Mouse (Mus musculus) adrenal gland, adult 2 months (tissue): ENCODE measurements around the gene Ripply3. TPM values are rescaled to one million over a fixed set of nuclear protein-coding genes. Genes with fewer than 3 reads are reported as not detected.

ENCODE experiments used
- DNase-seq: peaks from one replicate; pipeline ENCODE4 v3.0.0; 2021
- long read RNA-seq: library from polyadenylated mRNA; stranded (forward); transcript quantifications from one replicate; pipeline ENCODE4 v2.0.0, GENCODE M21; 2021
- polyA plus RNA-seq: library from polyadenylated mRNA; depleted of rRNA; stranded (reverse); fragments of >200 nt; gene quantifications from 2 replicates; pipeline ENCODE4 v1.2.3, GENCODE M21; 2012; rRNA removed
- total RNA-seq, 2 experiments: library from RNA; stranded (reverse); gene quantifications; 2 replicates each; pipeline ENCODE4 v1.2.3; 2021

Gene Ripply3
- total RNA-seq, result 1 to 10 TPM; 4.1 to 7.5 TPM
- polyA plus RNA-seq, result 2.4 and 3.0 TPM in 2 replicates
- long read RNA-seq, transcript Ripply3-201 (4 exons, 1,531 nt), result major isoform, 9 of 10 reads
- long read RNA-seq, partial matches to known transcripts, result 0 of 10 reads
- long read RNA-seq, other reads (novel, unspliced or antisense), result 1 of 10 reads

DNA sequence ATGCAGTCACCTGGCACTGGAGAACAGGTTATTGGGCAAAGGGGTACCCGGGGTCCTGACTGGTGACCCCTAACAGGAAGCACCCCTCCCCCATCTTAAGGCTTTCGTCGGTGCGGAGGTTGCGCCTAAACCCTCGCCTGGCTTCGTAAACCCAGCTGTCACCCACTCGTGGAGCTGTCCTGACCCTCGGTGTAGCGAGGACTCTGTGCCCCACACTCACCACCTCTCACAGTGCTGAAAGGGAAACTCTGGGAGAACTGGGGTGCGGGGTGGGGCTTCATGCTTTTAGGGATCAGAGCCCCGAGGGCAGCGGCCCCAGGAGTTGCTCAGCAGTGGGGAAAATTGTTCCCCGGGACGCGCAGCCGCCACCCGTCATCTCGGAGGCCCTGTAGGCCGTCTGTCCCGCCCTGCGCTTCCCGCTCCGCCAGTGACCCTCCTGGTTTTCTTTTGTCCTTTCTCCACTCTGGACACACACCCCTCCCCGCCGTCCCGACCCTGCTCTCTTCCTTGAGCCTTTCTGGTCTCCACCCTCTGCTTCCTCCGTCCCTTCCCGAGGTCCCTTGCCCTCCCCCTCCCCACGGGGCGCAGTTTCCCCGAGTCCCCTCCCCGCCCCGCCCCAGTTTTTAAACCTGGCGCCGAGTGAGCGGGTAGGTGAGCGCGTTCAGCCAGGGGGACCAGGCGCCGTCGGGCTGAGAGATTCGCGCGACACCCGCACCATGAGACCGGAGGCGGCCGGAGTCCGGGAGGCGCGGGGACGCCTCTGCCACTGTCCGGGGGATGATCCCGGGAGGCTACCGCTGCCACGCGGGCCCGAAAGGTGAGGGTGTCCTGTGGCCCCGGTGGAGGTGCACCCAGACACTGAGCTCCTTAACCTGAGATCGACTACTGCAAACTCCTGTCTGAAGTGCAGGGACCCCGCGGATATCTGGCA is at the start of gene Ripply3:
Gene Ripply3 (plus strand): TSS at position 640 of the 931 bp plus-strand sequence.
- peak; percentile 82 for DNase-seq

DNA sequence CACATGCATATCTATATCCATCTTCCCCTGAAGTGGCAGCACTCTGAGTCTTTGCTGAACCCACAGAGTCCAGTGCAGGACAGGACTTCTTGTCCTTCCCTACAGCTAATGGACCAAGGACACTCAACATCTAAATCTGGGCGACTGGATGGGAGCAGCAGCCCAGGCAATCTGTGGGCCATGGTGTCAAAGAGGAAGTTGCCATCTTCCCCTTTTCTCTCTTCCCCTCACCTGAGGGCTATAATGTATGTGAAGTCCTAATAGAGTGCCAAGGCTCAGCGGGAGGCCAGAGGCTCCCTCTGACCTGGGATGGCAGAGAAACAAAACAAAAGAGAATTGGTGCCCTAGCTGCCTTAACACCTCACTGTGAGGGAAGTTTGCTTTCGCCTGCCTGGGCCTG is 44.2 kb upstream of the Ripply3 start:
- DNase-seq, result no peak

- DNase-seq, result no peak
Measured at GRCm38 (mm10) chr16:94287826-94288225, 40.4 kb upstream of the Ripply3 start.

DNA sequence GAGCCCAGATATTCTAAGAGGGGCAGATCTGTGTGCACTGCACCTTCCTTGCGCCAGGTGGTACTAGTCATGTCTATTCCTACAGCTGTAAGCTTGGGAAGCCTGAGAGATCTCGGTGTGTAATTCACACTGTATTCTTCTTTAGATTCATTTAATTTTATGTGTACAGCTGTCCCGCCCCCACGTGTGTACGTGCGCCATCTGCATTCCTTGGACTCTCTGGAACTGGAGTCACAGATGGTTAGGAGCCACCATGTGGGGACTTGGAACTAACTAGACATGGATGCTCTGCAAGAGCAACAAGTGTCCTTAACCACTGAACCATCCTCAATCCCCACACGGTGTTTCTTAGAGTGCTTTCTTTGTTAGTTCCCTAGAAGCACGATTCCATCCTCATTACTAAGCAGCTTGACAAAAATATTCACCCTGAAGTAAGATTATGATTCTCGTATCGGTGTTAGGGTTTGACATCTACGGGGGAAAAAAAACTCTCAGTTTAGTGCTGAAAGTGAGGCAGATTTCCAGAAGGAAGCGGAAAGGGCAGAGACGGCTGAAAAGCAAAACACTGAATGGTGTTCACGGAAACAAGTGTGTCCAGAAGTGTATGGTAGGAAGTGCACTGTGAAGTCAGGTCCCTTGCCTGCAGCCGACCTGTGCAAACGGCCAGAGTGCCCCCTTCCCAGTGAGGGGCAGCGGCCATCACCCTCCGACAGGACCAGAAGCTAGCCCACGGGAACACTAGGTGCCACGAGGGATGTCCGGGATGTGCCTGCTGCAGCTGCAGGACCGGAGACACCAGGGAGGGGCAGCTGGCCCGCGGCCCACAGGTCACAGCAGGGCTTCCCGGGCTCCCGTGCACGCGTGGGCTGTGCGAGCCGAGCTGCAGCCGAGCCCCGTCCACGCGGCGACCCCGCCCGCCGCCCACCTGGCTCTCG is 38.8 kb upstream of the Ripply3 start:
- no peak for DNase-seq

- peak; percentile 91 for DNase-seq
Measured at GRCm38 (mm10) chr16:94290073-94290999, 37.9 kb upstream of the Ripply3 start.

DNA sequence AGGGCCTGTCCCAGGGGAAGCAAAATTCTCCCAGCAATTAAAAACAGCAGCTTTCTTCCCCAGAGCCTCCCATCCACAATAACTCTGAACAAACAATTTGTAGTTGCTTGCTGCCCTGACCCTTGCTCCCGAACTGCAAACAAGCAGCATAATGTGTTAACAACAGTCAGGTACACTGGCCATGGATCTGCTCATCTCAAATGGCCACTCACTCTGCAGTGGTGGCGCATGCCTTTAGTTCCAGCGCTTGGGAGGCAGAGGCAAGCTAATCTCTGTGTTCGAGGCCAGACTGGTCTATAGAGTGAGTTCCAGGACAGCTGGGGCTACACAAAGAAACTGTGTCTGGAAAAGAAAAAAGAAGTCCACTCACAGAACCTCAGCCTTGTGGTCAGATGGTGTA is 37.1 kb upstream of the Ripply3 start:
- DNase-seq, result no peak

DNA sequence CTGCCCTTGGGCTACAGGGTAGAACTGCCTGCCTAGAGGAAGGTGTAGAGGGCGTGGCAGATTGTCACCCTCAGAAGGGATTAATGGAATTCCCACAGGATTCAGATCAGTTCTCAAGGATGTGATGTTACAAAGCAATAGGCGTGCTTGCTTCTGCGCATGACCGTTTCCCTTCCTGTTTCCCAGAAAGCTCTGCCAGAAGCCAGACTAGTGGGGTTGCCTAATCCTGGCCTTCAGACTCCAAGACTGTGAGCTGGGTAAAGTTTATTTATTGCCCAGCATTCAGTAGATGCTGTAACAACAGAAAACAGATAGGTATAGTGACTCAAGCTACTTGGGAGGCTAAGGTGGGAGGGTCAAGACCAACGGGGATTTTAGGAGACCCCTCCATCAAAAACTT is 30.1 kb upstream of the Ripply3 start:
- no peak for DNase-seq

- no peak for DNase-seq
Measured at GRCm38 (mm10) chr16:94299210-94299609, 29.0 kb upstream of the Ripply3 start.

DNA sequence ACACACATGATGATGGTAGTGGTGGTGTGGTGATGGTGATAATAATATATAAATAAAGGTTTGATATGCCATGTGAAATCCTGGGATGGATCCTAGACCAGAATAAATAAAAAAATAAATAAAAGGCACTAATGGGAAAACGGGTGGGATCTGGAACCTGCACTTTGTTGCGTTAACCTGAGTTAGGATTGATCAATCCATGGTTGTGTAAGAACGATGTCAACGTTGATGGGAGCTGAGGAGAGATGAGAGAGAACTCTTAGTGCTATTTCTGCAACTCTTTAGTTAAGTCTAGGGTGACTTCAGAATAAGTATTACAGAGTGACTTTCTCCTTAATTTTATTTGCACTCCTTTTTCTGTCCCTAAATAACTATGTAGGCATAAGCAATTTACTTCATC is 27.0 kb upstream of the Ripply3 start:
- no peak for DNase-seq

- no peak for DNase-seq
Measured at GRCm38 (mm10) chr16:94301696-94302095, 26.5 kb upstream of the Ripply3 start.

- peak; percentile 52 for DNase-seq
Measured at GRCm38 (mm10) chr16:94302274-94303202, 25.7 kb upstream of the Ripply3 start.

- DNase-seq, result no peak
Measured at GRCm38 (mm10) chr16:94303203-94303535, 25.1 kb upstream of the Ripply3 start.

- DNase-seq, result peak; percentile 29
Measured at GRCm38 (mm10) chr16:94307526-94307925, 20.7 kb upstream of the Ripply3 start.

DNA sequence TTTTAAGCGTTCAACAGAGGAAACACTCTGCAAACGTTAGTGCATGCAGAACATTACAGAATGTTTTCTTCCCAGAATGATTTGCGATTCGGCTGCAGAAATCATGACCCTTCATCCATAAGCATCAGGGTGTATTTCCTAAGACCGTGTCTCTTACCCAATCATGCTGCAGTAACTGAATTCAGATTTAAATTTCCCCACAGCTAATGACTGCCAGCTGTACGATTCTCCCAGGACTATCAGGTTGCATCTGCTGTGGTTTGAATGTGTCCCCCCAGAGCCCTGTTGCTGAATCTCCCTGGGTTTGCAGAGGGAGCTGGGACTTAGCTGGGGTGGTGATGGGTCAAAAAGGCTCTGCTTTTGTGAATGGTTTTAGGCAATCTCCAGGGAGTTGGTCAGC is 20.3 kb upstream of the Ripply3 start:
- no peak for DNase-seq

- no peak for DNase-seq
Measured at GRCm38 (mm10) chr16:94309025-94309424, 19.2 kb upstream of the Ripply3 start.

DNA sequence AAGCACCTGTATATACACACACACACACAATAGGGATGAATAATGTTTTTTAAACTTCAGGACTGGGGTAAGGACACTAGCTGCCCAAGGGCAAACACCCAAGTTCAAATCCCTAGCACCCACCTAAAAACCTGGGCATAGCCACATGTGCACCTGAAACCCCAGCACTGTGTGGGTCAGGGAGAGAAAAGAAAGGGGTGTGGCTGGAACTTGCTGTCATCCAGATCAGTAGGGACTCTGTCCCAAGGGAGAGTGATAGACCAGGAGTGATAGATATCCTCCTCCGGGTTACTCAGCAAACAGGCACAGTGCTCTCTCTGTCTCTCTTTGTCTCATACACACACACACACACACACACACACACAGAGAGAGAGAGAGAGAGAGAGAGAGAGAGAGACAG is 16.8 kb upstream of the Ripply3 start:
- DNase-seq, result no peak

DNA sequence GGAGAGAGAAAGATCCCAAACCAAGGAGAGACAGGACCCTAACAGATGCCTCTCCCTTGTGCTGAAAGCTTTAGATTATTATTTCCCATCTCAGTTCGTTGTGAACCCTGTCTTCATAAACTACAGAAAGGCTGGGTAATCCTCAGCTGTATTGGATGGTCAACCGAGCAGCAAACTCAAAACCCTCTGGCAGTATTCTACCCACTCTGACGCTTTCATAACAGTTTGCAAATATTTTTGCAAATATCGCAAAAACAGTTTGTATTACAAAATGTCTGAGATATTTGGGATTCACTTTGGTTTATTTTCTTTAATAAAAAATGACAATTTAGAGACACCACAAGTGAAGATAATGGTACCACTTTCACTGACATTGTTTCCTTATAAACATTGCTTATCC is 16.3 kb upstream of the Ripply3 start:
- no peak for DNase-seq

DNA sequence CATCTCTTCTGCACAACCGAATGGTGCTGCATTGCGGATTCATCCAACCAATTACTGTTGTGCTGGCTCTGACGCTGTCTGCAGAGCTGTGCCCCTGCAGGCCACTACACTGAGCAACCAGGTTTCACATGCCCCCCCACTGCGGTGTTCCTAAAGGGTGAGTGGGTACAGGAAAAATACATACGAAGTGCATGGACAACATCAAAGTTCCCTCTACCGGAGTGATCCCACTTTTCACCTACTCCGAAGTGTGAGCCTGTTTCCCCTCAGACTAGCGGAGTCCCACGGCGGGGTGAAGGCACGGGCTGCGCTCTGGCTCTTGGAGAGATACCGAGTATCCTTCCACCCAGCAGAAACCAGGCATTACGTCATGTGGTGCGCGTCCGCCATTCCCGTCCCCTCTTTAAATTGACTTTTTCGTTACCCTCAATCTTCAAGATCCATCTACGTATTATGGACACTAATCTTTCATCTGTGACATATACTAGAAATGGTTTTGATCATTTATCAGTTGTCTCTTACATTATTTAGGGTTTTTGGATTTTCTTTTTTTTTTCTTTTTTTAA is 15.5 kb upstream of the Ripply3 start:
- peak; percentile 85 for DNase-seq

DNA sequence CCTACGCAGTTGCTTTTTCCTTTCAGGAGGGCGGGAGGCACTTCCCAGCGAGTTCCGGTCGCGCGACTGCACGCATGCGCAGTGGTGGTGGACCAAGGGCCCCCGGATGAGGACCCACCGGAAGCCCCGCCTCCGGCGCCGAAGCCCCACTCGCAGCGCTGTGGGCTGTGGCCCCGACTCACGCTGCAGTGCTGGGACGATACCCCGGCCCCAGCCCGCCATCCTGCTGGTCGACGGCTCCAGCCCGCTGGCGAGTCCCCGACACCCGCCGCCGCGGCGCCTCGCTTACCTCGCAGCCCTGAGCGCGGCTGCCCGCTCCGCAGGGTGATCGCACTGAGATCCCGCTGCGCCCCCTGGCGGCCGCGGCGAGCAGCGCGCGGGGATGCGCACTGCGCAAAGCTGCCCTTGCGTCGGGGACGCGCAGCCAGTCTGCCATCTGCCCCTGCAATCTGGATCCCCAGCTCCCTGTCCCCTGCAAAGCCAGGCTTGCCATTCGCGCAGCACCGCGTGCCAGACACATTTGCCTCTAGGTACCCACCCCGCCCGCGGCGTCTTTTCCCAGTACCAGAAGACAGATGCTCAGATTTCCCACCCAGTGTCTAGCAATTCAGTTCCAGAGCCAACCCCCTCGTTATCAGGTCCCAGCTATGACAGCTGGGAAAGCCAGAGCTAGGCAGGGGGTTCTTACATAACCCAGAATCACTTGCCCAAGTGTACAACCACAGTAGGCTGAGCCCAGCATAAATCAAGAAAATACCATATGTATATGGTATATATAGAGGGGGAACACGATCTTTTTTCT is 14.8 kb upstream of the Ripply3 start, which contains the start of gene Hlcs:
Gene Hlcs (minus strand): TSS at position 343 of the 802 bp plus-strand sequence.
- DNase-seq, result peak; percentile 99
